In genomic region chr8:119446211-119446989, GRCm38 (mm10) we compare ENCODE assay signal across 7 mouse cellular contexts. TPM values are rescaled to one million over a fixed set of nuclear protein-coding genes. Genes with fewer than 3 reads are reported as not detected.
DNase-seq lines count a peak whose midpoint lies in the region; ATAC-seq and TF ChIP-seq lines count a peak whose summit lies in the region.

TSS of gene Necab2 (plus strand) at chr8:119446719.

- no peaks in the 10 kb centered on the region for H3K36me3 ChIP-seq in heart, adult 2 months (ENCODE audit: control insufficient read depth, insufficient read depth, low read length)
- H3K36me3 ChIP-seq in limb, embryonic 12.5 days: no peaks in the 10 kb centered on the region
- no peaks in the 10 kb centered on the region for H3K36me3 ChIP-seq in midbrain, embryonic 14.5 days (ENCODE audit: control insufficient read depth, insufficient read depth, low read length)

- peak; percentile 95 for DNase-seq in adrenal gland, postnatal 10 days
- DNase-seq in embryo, embryonic 9.5 days (ENCODE audit: extremely low spot score): peak; percentile 95
- DNase-seq in heart, adult 2 months: peak; percentile 70 to 85
- DNase-seq in kidney, adult 8-10 months: peak; percentile 76 to 88
- DNase-seq in midbrain, embryonic 14.5 days: peak; percentile 94
- DNase-seq in spleen, postnatal 10 days (ENCODE audit: low spot score in 2 of 2): peak; percentile 60 to 85

- H3K4me3 ChIP-seq in heart, adult 2 months: peak within 1 kb of the TSS; percentile 33; the same call in 1 of the 2 replicates
- peak within 1 kb of the TSS; percentile 71 for H3K4me3 ChIP-seq in limb, embryonic 12.5 days (replicated peaks)
- H3K4me3 ChIP-seq in midbrain, embryonic 14.5 days (replicated peaks; ENCODE audit: low read depth, low read length): peak within 1 kb of the TSS; percentile 64

- no peaks in the 10 kb centered on the region for H3K4me1 ChIP-seq in heart, adult 2 months (ENCODE audit: control insufficient read depth, insufficient read depth, low read length)
- H3K4me1 ChIP-seq in limb, embryonic 12.5 days (replicated peaks): peaks cover 4% of the 10 kb centered on the region; the same call in 1 of the 2 replicates
- H3K4me1 ChIP-seq in midbrain, embryonic 14.5 days (ENCODE audit: control insufficient read depth, insufficient read depth, low read length): no peaks in the 10 kb centered on the region

- TF ChIP-seq POLR2A in heart, adult 2 months (IDR thresholded peaks at IDR 0.05; ENCODE audit: insufficient read depth, low read depth, low read length): no peak

- H3K27ac ChIP-seq in heart, adult 2 months: no peak within 1 kb of the TSS
- H3K27ac ChIP-seq in limb, embryonic 12.5 days: no peak within 1 kb of the TSS
- peak within 1 kb of the TSS; percentile 49 for H3K27ac ChIP-seq in midbrain, embryonic 14.5 days (replicated peaks; ENCODE audit: low read depth, low read length)

- no peaks in the 10 kb centered on the region for H3K9me3 ChIP-seq in limb, embryonic 12.5 days
- H3K9me3 ChIP-seq in midbrain, embryonic 14.5 days (ENCODE audit: control insufficient read depth, low read length): no peaks in the 10 kb centered on the region

- ATAC-seq in limb, embryonic 12.5 days (ENCODE audit: insufficient number of reproducible peaks, insufficient read depth, low FRiP score, low TSS enrichment, low read depth): peak; percentile 43; the same call in 1 of the 2 replicates
- peak; percentile 69 for ATAC-seq in midbrain, embryonic 14.5 days (ENCODE audit: low FRiP score, low TSS enrichment)

- 0 out of 2 replicates have a peak, but pooled peaks have one; percentile 24 for TF ChIP-seq EP300 in heart, adult 2 months (IDR thresholded peaks at IDR 0.05; ENCODE audit: insufficient read depth, low read depth, low read length)

- peak within 1 kb of the TSS; percentile 92 for H3K4me2 ChIP-seq in limb, embryonic 12.5 days
- H3K4me2 ChIP-seq in midbrain, embryonic 14.5 days (ENCODE audit: low read length): peak within 1 kb of the TSS; percentile 81

- peak; percentile 72 for TF ChIP-seq CTCF in heart, adult 2 months (IDR thresholded peaks at IDR 0.05)

- H3K79me2 ChIP-seq in heart, adult 2 months (replicated peaks; ENCODE audit: control insufficient read depth, insufficient read depth, low read length): no peaks in the 10 kb centered on the region

- H3K27me3 ChIP-seq in heart, adult 2 months (ENCODE audit: control insufficient read depth, insufficient read depth, low read length): peaks cover 6% of the 10 kb centered on the region
- H3K27me3 ChIP-seq in limb, embryonic 12.5 days: peaks cover 55% of the 10 kb centered on the region
- peaks cover 7% of the 10 kb centered on the region; the same call in 1 of the 2 replicates for H3K27me3 ChIP-seq in midbrain, embryonic 14.5 days (ENCODE audit: control insufficient read depth, insufficient read depth, low read length)

- 3% methylated on average over 43 of the region's 52 CpGs for WGBS in heart, adult 2 months
- WGBS in limb, embryonic 12.5 days: 2% methylated on average over 35 of the region's 52 CpGs
- 2% methylated on average over 34 of the region's 52 CpGs for WGBS in midbrain, embryonic 14.5 days

- H3K9ac ChIP-seq in heart, adult 2 months (ENCODE audit: low read depth, low read length): no peak within 1 kb of the TSS
- peak within 1 kb of the TSS; percentile 70 for H3K9ac ChIP-seq in limb, embryonic 12.5 days (replicated peaks)
- H3K9ac ChIP-seq in midbrain, embryonic 14.5 days (replicated peaks; ENCODE audit: low read length): peak within 1 kb of the TSS; percentile 77

- intact Hi-C loops in heart, adult 2 months (cut with DNase I): loop anchor here (2.0 kb wide), 1 partner anchor 158 kb away; the partner anchor contains the start of gene Taf1c

RNA-seq across cellular contexts. Expression of gene Necab2, which starts in this region (rescaled TPM):
- total RNA-seq in adrenal gland, postnatal 10 days (2021): 10 to 100 TPM in 1 of 2 experiments, 1 to 10 TPM in 1; 9.4 to 11.9 TPM
- total RNA-seq in heart, adult 2 months (2021): not detected
- polyA plus RNA-seq in heart, adult 2 months (2012; rRNA removed): not detected in 2 replicates
- polyA plus RNA-seq in limb, embryonic 12.5 days (2016; fragmentation: Nextera tagmentation; extraction: Ambion mirVana): 4.4 and 5.1 TPM in 2 replicates
- polyA plus RNA-seq in midbrain, embryonic 14.5 days (2014; fragmentation: Nextera tagmentation; extraction: Ambion mirVana): 45.7 and 56.4 TPM in 2 replicates

Comparison
In these comparisons a context has a peak if more than half of its experiments do, and no peak if none do; other contexts are left out.
1. RNA of gene Necab2 (total RNA-seq): 9.4 to 11.9 TPM in adrenal gland, postnatal 10 days; not detected in heart, adult 2 months; every median in the first group is over 10 times any median in the second.
2. Peak in DNase-seq and H3K4me3 ChIP-seq in heart, adult 2 months; RNA of the gene not detected or under 1 TPM.
3. Peak in every context shown above with its lines, with median percentiles within 50 percentile points of each other: DNase-seq and H3K4me3 ChIP-seq.